Mouse (Mus musculus) small intestine, adult 2 months (tissue): Measurements from ENCODE around the gene 0610012G03Rik. TPM values are rescaled to one million over a fixed set of nuclear protein-coding genes. Genes with fewer than 3 reads are reported as not detected.

Source experiments
- H3K27ac ChIP-seq: fragments of 200-500 bp; 2 replicates; pipeline ENCODE4 v1.5.1; 2012; ENCODE audit warnings: low read depth, low read length, control low read depth, inconsistent platforms; ENCODE audit not compliant: insufficient read depth
- H3K27me3 ChIP-seq: fragments of 200-500 bp; 2 replicates; pipeline ENCODE4 v1.6.1; 2012; ENCODE audit warnings: mild to moderate bottlenecking, moderate library complexity, low read length, inconsistent platforms; ENCODE audit not compliant: control insufficient read depth, insufficient read depth
- H3K36me3 ChIP-seq: fragments of 200-500 bp; 2 replicates; pipeline ENCODE4 v1.6.1; 2012; ENCODE audit warnings: mild to moderate bottlenecking, low read length, control low read depth, inconsistent platforms; ENCODE audit not compliant: control insufficient read depth, insufficient read depth
- H3K4me1 ChIP-seq: fragments of 200-500 bp; 2 replicates; pipeline ENCODE4 v1.6.1; 2012; ENCODE audit warnings: low read length, inconsistent platforms, mixed read lengths; ENCODE audit not compliant: control insufficient read depth, insufficient read depth, insufficient read length
- H3K4me3 ChIP-seq: fragments of 200-500 bp; 2 replicates; pipeline ENCODE4 v1.5.1; 2012; ENCODE audit warnings: low read depth, mild to moderate bottlenecking, control low read depth, inconsistent platforms, low read length, moderate library complexity
- CTCF ChIP-seq: fragments of 200-500 bp; IDR thresholded peaks from 2 replicates; pipeline ENCODE4 v1.5.1; 2012; ENCODE audit warnings: low read depth, mild to moderate bottlenecking, control low read depth, inconsistent platforms, low read length, moderate library complexity, mixed read lengths; ENCODE audit not compliant: insufficient replicate concordance, insufficient read length; ENCODE audit errors: extremely low read depth
- POLR2A ChIP-seq: fragments of 200-500 bp; IDR thresholded peaks from 2 replicates; pipeline ENCODE4 v1.6.1; 2012; ENCODE audit warnings: low read depth, mild to moderate bottlenecking, control low read depth, inconsistent platforms, low read length, moderate library complexity
- WGBS: fragments of 180-500 bp; shearing (Covaris S2); methylation state at CpG from one replicate; pipeline ENCODE4 v1.1.7; 2018; 5-methylcytosine and 5-hydroxymethylcytosine counted together
- polyA plus RNA-seq: library from polyadenylated mRNA; depleted of rRNA; stranded (reverse); fragments of >200 nt; gene quantifications from 2 replicates; pipeline ENCODE4 v1.2.3, GENCODE M21; 2012

0610012G03Rik gene
- polyA plus RNA-seq, 1 experiment = 179 TPM

- no peak for TF ChIP-seq POLR2A
- peak; percentile 85 for TF ChIP-seq CTCF
- WGBS = 1% methylated on average over 50 of the region's 50 CpGs
Measured at GRCm38 (mm10) chr16:31932840-31933697, 15.2 kb downstream of the 0610012G03Rik start.

GRCm38 (mm10) chr16:31932255-31932654, 16.0 kb downstream of the 0610012G03Rik start:
- H3K4me3 ChIP-seq = no peak overlapping the region
- H3K36me3 ChIP-seq = no peaks in the 10 kb centered on the region
- WGBS = 71% methylated on average over 5 of the region's 5 CpGs
- no peak overlapping the region for H3K27ac ChIP-seq
- H3K4me1 ChIP-seq = peaks cover 11% of the 10 kb centered on the region
- peaks cover 22% of the 10 kb centered on the region for H3K27me3 ChIP-seq
- TF ChIP-seq POLR2A = no peak
- no peak for TF ChIP-seq CTCF

More at GRCm38 (mm10) chr16:31932840-31933697, 15.2 kb downstream of the 0610012G03Rik start:
- Histone ChIP-seq H3K36me3 (no peaks in the 10 kb centered on the region), H3K4me1 (peaks cover 11% of the 10 kb centered on the region), H3K27ac (peak overlapping the region; percentile 17; the same call in 1 of the 2 replicates), H3K27me3 (peaks cover 22% of the 10 kb centered on the region), H3K4me3 (peak overlapping the region; percentile 66)

- 48% methylated on average over 17 of the region's 17 CpGs for WGBS
- peaks cover 11% of the 10 kb centered on the region for H3K4me1 ChIP-seq
Measured at GRCm38 (mm10) chr16:31931330-31931729, 17.0 kb downstream of the 0610012G03Rik start.

GRCm38 (mm10) chr16:31927412-31927811, 20.9 kb downstream of the 0610012G03Rik start:
- 81% methylated on average over 5 of the region's 5 CpGs for WGBS
- no peaks in the 10 kb centered on the region for H3K27me3 ChIP-seq
- TF ChIP-seq POLR2A (no peak), CTCF (no peak)
- H3K36me3 ChIP-seq = no peaks in the 10 kb centered on the region
- H3K27ac ChIP-seq = no peak overlapping the region
- H3K4me1 ChIP-seq = no peaks in the 10 kb centered on the region
- no peak overlapping the region for H3K4me3 ChIP-seq

More at GRCm38 (mm10) chr16:31931330-31931729, 17.0 kb downstream of the 0610012G03Rik start:
- peak overlapping the region; percentile 13; the same call in 1 of the 2 replicates for H3K4me3 ChIP-seq
- H3K27me3 ChIP-seq = peaks cover 22% of the 10 kb centered on the region
- no peaks in the 10 kb centered on the region for H3K36me3 ChIP-seq
- H3K27ac ChIP-seq = no peak overlapping the region
- no peak for TF ChIP-seq POLR2A
- no peak for TF ChIP-seq CTCF

GRCm38 (mm10) chr16:31926547-31927182, 21.6 kb downstream of the 0610012G03Rik start:
- 73% methylated on average over 13 of the region's 13 CpGs for WGBS
- TF ChIP-seq CTCF (no peak), POLR2A (no peak)
- H3K4me3 ChIP-seq = no peak overlapping the region
- no peak overlapping the region for H3K27ac ChIP-seq
- H3K27me3 ChIP-seq = no peaks in the 10 kb centered on the region
- H3K4me1 ChIP-seq = no peaks in the 10 kb centered on the region
- no peaks in the 10 kb centered on the region for H3K36me3 ChIP-seq

- 66% methylated on average over 6 of the region's 6 CpGs for WGBS
- H3K27ac ChIP-seq = no peak overlapping the region
- H3K36me3 ChIP-seq = no peaks in the 10 kb centered on the region
- no peak overlapping the region for H3K4me3 ChIP-seq
- TF ChIP-seq CTCF = no peak
- TF ChIP-seq POLR2A = no peak
- no peaks in the 10 kb centered on the region for H3K4me1 ChIP-seq
- H3K27me3 ChIP-seq = no peaks in the 10 kb centered on the region
Measured at GRCm38 (mm10) chr16:31926091-31926490, 22.2 kb downstream of the 0610012G03Rik start.

GRCm38 (mm10) chr16:31924368-31924767, 23.9 kb downstream of the 0610012G03Rik start:
- Histone ChIP-seq H3K4me3 (no peak overlapping the region), H3K4me1 (no peaks in the 10 kb centered on the region), H3K27me3 (no peaks in the 10 kb centered on the region), H3K36me3 (no peaks in the 10 kb centered on the region), H3K27ac (no peak overlapping the region)
- TF ChIP-seq POLR2A (no peak), CTCF (no peak)
- WGBS = 44% methylated on average over 6 of the region's 6 CpGs
